Mouse (Mus musculus) liver, postnatal 0 days (tissue): ENCODE data around the gene Ilf3. TPM values are rescaled to one million over a fixed set of nuclear protein-coding genes. Genes with fewer than 3 reads are reported as not detected.

Experiments used
- ATAC-seq: fragments of 200-750 bp; cut with Nextera tagmentation; 2 replicates; pipeline ENCODE4 v1.8.0; 2017; ENCODE audit warnings: mild to moderate bottlenecking, moderate library complexity
- DNase-seq: peaks from one replicate; pipeline ENCODE4 v3.0.0-alpha.2; 2016
- H3K27ac ChIP-seq: fragments of 300-500 bp; sonication (generic); 2 replicates; pipeline ENCODE4 v1.5.1; 2014; ENCODE audit warnings: antibody characterized with exemption, moderate library complexity, mild to moderate bottlenecking, low read depth
- H3K27me3 ChIP-seq: fragments of 300-500 bp; sonication (generic); 2 replicates; pipeline ENCODE4 v1.6.1; 2014; ENCODE audit warnings: low read length, control low read depth, mixed read lengths; ENCODE audit not compliant: insufficient read depth
- H3K36me3 ChIP-seq: fragments of 300-500 bp; sonication (generic); replicated peaks from 2 replicates; pipeline ENCODE4 v1.6.1; 2014; ENCODE audit warnings: mild to moderate bottlenecking, control low read depth, low read length, moderate library complexity, mixed read lengths; ENCODE audit not compliant: insufficient read depth
- H3K4me1 ChIP-seq: fragments of 300-500 bp; sonication (generic); 2 replicates; pipeline ENCODE4 v1.6.1; 2014; ENCODE audit warnings: antibody characterized with exemption, mild to moderate bottlenecking, control low read depth; ENCODE audit not compliant: insufficient read depth
- H3K4me2 ChIP-seq: fragments of 300-500 bp; sonication (generic); 2 replicates; pipeline ENCODE4 v1.6.1; 2014; ENCODE audit warnings: low read depth, mild to moderate bottlenecking, low read length, moderate library complexity, mixed read lengths
- H3K4me3 ChIP-seq: fragments of 300-500 bp; sonication (generic); 2 replicates; pipeline ENCODE4 v1.5.1; 2014; ENCODE audit warnings: low read depth, low read length
- H3K9ac ChIP-seq: fragments of 300-500 bp; sonication (generic); replicated peaks from 2 replicates; pipeline ENCODE4 v1.6.1; 2014; ENCODE audit warnings: mild to moderate bottlenecking, moderate library complexity
- H3K9me3 ChIP-seq: fragments of 300-500 bp; sonication (generic); 2 replicates; pipeline ENCODE4 v1.6.1; 2016; ENCODE audit warnings: mild to moderate bottlenecking, control low read depth, low read length, mixed read lengths
- CTCF ChIP-seq: sonication (generic); IDR thresholded peaks from 2 replicates; pipeline ENCODE4 v1.5.1; 2016; ENCODE audit warnings: antibody characterized with exemption, low read depth
- EP300 ChIP-seq: IDR thresholded peaks from 2 replicates; pipeline ENCODE4 v1.6.1; 2016; ENCODE audit warnings: antibody characterized with exemption, low read depth, mild to moderate bottlenecking
- WGBS: fragments of 180-500 bp; shearing (Covaris S2); extraction: QIAGEN DNeasy Blood & Tissue Kit; methylation state at CpG from one replicate; pipeline ENCODE4 v1.1.7; 2014; ENCODE audit not compliant: insufficient replicate concordance; 5-methylcytosine and 5-hydroxymethylcytosine counted together
- polyA plus RNA-seq: library from polyadenylated mRNA; unstranded; fragments of >200 nt; fragmentation: Nextera tagmentation; extraction: Ambion mirVana; gene quantifications from 2 replicates; pipeline ENCODE4 v1.2.1, GENCODE M21; 2015

Ilf3 gene
- polyA plus RNA-seq, 1 experiment from 2014 or later = 23.5 TPM

DNA sequence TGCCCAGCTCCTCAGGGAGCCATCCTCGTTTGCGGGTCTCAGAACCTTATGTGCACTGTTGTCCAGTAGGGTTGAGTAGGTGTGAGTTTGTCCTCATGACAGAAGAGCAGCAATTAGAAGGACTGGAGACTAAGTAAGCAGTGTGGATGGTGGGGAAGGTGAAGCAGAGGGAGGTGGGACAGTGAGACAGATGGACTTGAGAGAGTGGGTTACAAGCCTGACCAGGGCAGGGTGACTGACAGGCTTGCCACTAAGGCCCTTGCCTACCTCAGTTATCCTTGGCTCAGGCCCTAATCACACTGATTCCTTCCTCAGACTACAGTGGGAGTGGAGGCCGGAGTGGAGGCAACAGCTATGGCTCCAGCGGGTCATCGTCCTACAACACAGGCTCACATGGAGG, 36.1 kb downstream of the Ilf3 start:
- WGBS = 92% methylated on average over 5 of the region's 5 CpGs
- no peak overlapping the region for H3K9ac ChIP-seq
- no peaks in the 10 kb centered on the region for H3K27me3 ChIP-seq
- peaks cover 61% of the 10 kb centered on the region for H3K36me3 ChIP-seq
- H3K4me1 ChIP-seq = 0 out of 2 replicates have a peak, but pooled peaks cover 2% of the 10 kb centered on the region
- H3K4me3 ChIP-seq = no peak overlapping the region
- H3K9me3 ChIP-seq = no peaks in the 10 kb centered on the region
- TF ChIP-seq CTCF (no peak), EP300 (no peak)
- no peak overlapping the region for H3K27ac ChIP-seq
- DNase-seq = no peak
- no peak overlapping the region for H3K4me2 ChIP-seq
- no peak for ATAC-seq

DNA sequence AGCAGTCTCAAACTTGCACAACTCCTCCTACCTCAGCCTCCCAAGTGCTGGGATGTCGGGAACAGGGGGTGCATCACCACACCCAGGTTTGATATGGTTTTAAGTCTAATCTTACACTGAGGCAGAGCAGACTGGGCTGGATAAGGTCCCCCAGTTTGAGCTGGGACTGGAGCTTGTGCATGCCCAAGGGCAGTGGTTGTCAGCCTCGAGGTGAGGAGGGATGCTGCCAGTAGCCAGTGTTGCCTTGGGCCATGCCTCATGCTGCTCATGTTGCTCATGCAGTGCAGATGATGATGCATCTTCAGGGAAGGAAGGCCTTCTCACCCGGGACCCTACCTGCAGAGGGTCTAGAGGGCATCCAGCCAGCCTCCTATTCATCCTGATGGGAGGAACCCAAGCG, 37.9 kb downstream of the Ilf3 start:
- Histone ChIP-seq H3K9ac (no peak overlapping the region), H3K27ac (no peak overlapping the region), H3K4me1 (0 out of 2 replicates have a peak, but pooled peaks cover 2% of the 10 kb centered on the region), H3K9me3 (no peaks in the 10 kb centered on the region), H3K4me2 (no peak overlapping the region), H3K36me3 (peaks cover 46% of the 10 kb centered on the region), H3K27me3 (no peaks in the 10 kb centered on the region), H3K4me3 (no peak overlapping the region)
- TF ChIP-seq EP300 (no peak), CTCF (no peak)
- 67% methylated on average over 4 of the region's 4 CpGs for WGBS
- no peak for ATAC-seq
- no peak for DNase-seq

DNA sequence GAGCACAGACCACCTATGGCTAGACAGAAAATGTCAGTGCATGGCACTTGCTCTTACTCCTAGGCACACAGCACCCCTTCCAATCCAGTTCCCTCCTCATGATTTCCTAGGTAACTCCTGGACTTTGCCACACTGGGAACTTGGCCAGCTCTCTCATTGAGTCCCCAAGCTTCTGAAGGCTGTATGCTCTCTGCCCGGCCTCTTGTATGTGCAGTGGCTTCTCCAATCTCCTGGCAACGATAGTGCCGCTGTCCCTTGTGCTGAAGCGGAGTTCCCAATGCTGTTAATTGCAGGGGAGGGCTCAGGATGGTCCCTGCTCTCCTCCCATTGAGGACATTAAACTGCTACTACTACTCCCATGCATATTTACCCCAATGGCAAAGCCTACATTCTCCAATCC, 40.3 kb downstream of the Ilf3 start:
- no peak overlapping the region for H3K27ac ChIP-seq
- H3K36me3 ChIP-seq = peaks cover 33% of the 10 kb centered on the region
- H3K4me2 ChIP-seq = no peak overlapping the region
- no peak overlapping the region for H3K4me3 ChIP-seq
- ATAC-seq (peak; percentile 31; the same call in 1 of the 2 replicates), DNase-seq (peak; percentile 68)
- no peak for TF ChIP-seq CTCF
- TF ChIP-seq EP300 = no peak
- H3K9me3 ChIP-seq = no peaks in the 10 kb centered on the region
- WGBS = 11% methylated on average over 4 of the region's 4 CpGs
- H3K9ac ChIP-seq = no peak overlapping the region
- H3K27me3 ChIP-seq = no peaks in the 10 kb centered on the region
- peaks cover 17% of the 10 kb centered on the region for H3K4me1 ChIP-seq

DNA sequence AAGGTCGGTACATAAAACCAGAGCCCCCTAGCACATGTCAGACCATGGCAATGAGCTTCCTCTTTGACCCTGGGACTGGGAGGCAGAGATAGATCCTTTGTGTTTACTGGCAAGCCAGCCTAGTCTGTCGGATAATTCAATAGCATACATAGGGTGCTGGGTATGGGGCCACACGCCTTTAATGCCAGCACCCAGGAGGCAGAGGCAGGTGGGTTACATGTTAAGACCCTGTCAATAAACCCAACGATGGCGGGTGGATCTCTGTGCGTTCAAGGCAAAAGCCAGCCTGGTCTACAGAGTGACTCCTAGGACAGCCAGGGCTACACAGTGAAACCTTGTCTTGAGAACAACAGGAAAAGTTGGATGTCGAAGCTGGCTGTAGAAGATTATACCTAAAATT, 41.0 kb downstream of the Ilf3 start:
- Histone ChIP-seq H3K4me2 (no peak overlapping the region), H3K4me1 (peaks cover 17% of the 10 kb centered on the region), H3K36me3 (peaks cover 30% of the 10 kb centered on the region), H3K27ac (no peak overlapping the region), H3K9ac (no peak overlapping the region), H3K9me3 (no peaks in the 10 kb centered on the region), H3K27me3 (no peaks in the 10 kb centered on the region), H3K4me3 (no peak overlapping the region)
- DNase-seq = no peak
- WGBS = 61% methylated on average over 7 of the region's 7 CpGs
- no peak for ATAC-seq
- no peak for TF ChIP-seq CTCF

DNA sequence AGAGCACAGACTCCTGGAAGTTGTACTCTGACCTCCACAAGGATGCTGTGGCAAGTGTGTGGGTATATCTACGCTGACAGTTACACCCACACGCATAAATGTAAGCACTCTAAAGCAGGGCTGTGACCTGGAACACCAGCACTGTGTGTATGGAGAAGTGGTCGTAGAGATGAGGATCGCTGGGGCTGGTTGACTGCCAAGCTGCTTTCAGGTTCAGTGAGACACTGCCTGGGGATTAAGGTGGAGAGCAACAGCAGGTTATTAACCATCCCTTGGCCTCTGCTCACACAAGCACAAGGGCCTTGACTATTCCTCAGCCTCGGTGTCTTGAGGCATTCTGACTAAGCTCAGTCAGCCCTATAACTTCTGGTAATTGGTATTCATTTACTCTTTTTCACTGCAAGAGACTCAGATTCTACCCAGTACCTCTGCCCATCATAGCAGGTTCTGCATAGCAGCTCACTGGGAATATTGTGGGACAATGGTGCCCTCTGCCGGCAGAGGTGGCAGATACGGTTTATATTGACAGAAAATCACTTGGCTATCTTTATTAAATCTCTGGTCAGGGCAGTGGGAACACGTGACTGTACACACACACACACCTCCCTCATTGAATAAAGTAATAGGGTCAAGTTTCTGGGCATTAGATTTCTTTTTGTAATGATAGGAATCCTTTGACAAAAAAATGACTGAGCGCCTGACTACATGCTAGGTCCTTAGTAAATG, 42.1 kb downstream of the Ilf3 start:
- DNase-seq (peak; percentile 89), ATAC-seq (no peak)
- no peaks in the 10 kb centered on the region for H3K27me3 ChIP-seq
- H3K4me1 ChIP-seq = peaks cover 17% of the 10 kb centered on the region
- no peaks in the 10 kb centered on the region for H3K9me3 ChIP-seq
- H3K36me3 ChIP-seq = peaks cover 20% of the 10 kb centered on the region
- no peak overlapping the region for H3K9ac ChIP-seq
- TF ChIP-seq CTCF = peak; percentile 88
- no peak for TF ChIP-seq EP300
- H3K27ac ChIP-seq = no peak overlapping the region
- WGBS = 31% methylated on average over 9 of the region's 9 CpGs
- no peak overlapping the region for H3K4me2 ChIP-seq
- H3K4me3 ChIP-seq = no peak overlapping the region

DNA sequence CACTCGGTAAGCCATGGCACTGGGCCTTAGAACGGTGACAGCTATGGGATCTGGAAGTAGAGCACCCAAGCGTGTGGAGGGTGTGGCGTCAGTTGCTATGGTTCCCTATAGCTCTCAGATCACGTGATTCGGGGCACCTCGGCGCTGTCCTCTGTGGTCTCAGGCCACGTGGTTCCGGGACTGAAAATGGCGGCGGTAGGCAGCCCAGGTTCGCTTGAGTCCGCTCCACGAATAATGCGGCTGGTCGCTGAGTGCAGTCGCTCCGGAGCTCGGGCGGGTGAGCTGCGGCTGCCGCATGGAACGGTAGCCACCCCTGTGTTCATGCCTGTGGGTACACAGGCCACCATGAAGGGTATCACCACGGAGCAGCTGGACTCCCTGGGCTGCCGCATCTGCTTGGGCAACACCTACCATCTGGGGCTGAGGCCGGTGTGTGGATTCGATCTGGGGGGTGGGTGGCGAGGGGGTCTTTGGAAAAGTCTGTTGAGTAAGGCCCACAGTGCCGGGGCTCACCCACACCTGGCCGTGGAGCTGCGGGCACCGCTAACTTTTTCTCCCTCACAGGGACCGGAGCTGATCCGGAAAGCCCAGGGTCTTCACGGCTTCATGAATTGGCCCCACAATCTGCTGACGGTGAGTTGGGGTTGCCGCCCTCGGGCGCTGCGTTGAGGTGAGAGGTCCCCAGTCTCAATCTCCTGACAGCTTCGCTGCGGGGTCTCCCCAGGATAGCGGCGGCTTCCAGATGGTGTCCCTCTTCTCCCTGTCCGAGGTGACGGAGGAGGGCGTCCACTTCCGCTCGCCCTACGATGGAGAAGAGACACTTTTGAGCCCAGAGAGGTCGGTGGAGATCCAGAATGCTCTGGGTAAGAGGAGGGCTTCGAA, 44.2 kb downstream of the Ilf3 start, which contains the start of gene Qtrt1:
Gene Qtrt1, plus strand, starts transcription at position 169 of the 882 bp plus-strand sequence.
- DNase-seq (peak; percentile 90), ATAC-seq (peak; percentile 96)
- no peak for TF ChIP-seq EP300
- no peak for TF ChIP-seq CTCF
- Histone ChIP-seq H3K27me3 (no peaks in the 10 kb centered on the region), H3K36me3 (peaks cover 4% of the 10 kb centered on the region), H3K4me3 (peak within 1 kb of the TSS; percentile 86), H3K9ac (peak within 1 kb of the TSS; percentile 83), H3K27ac (peak within 1 kb of the TSS; percentile 82), H3K4me2 (peak within 1 kb of the TSS; percentile 98), H3K9me3 (no peaks in the 10 kb centered on the region), H3K4me1 (peaks cover 17% of the 10 kb centered on the region)
- WGBS = 1% methylated on average over 53 of the region's 53 CpGs
